Mouse (Mus musculus): ENCODE data around the gene Hypk. TPM values are rescaled to one million over a fixed set of nuclear protein-coding genes. Genes with fewer than 3 reads are reported as not detected.
"Not testable (repeated sequence)": the region's sequence is repeated elsewhere in the genome, so short reads cannot be mapped to it uniquely, and the experiment has no call there.

Hypk gene
- polyA plus RNA-seq, 1 experiment from 2014 or later: 123 TPM

DNA sequence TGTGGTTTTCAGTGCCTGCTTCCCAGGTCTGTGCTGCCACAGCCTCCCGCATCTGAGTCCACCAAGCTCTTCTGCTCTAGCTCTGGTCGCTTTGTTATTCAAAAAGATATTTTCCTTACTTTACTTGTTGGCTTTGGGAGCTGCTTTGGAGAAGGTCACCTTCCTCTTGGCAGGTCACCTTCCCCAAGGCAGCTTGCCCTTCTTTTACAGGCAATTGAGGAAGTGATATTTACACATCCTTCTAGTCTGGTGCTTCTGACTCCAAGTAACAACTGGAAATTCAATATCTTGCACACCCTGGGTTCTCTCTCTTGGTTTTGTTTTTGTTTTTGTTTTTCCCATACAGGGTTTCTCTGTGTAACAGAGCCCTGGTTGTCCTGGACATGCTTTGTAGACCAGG is 31.3 kb downstream of the Hypk start:
- H3K36me3 ChIP-seq (ENCODE audit: control insufficient read depth, insufficient read depth, low read length); H3K27me3 ChIP-seq (ENCODE audit: control insufficient read depth, insufficient read depth, low read length); H3K9me3 ChIP-seq (ENCODE audit: control insufficient read depth, low read length); H3K4me2 ChIP-seq (ENCODE audit: low read depth, low read length, severe bottlenecking); DNase-seq (ENCODE audit: low spot score); H3K4me3 ChIP-seq (ENCODE audit: low read depth, low read length); H3K27ac ChIP-seq (ENCODE audit: low read depth, low read length); ATAC-seq (replicated peaks; ENCODE audit: low FRiP score); H3K4me1 ChIP-seq (replicated peaks; ENCODE audit: control insufficient read depth, insufficient read depth, low read length); H3K9ac ChIP-seq (ENCODE audit: low read length): not testable (repeated sequence)
- WGBS: 90% methylated on average over 1 of the region's 2 CpGs

DNA sequence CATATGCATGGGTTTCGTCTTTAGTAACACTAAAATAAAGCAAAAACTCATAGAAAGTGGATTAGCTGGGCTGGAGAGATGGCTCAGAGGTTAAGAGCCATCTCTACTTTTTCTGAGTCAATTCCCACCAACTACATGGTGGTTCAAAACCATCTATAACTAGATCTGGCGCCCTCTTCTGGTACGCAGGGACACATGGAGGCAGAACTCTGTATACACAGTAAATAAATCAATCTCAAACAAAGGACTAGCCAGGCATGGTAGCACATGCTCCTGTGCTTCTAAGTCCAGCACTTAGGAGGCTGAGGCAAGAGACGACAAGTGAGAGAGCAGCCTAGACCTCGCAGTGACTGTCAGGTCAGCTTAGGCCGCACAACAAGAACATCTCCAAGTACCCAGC is 48.5 kb downstream of the Hypk start:
- DNase-seq (ENCODE audit: low spot score); H3K4me1 ChIP-seq (replicated peaks; ENCODE audit: control insufficient read depth, insufficient read depth, low read length); H3K9me3 ChIP-seq (ENCODE audit: control insufficient read depth, low read length); H3K36me3 ChIP-seq (ENCODE audit: control insufficient read depth, insufficient read depth, low read length); H3K4me3 ChIP-seq (ENCODE audit: low read depth, low read length); H3K9ac ChIP-seq (ENCODE audit: low read length); H3K27me3 ChIP-seq (ENCODE audit: control insufficient read depth, insufficient read depth, low read length); H3K4me2 ChIP-seq (ENCODE audit: low read depth, low read length, severe bottlenecking); H3K27ac ChIP-seq (ENCODE audit: low read depth, low read length); ATAC-seq (replicated peaks; ENCODE audit: low FRiP score): not testable (repeated sequence)
- 100% methylated on average over 1 of the region's 6 CpGs for WGBS

DNA sequence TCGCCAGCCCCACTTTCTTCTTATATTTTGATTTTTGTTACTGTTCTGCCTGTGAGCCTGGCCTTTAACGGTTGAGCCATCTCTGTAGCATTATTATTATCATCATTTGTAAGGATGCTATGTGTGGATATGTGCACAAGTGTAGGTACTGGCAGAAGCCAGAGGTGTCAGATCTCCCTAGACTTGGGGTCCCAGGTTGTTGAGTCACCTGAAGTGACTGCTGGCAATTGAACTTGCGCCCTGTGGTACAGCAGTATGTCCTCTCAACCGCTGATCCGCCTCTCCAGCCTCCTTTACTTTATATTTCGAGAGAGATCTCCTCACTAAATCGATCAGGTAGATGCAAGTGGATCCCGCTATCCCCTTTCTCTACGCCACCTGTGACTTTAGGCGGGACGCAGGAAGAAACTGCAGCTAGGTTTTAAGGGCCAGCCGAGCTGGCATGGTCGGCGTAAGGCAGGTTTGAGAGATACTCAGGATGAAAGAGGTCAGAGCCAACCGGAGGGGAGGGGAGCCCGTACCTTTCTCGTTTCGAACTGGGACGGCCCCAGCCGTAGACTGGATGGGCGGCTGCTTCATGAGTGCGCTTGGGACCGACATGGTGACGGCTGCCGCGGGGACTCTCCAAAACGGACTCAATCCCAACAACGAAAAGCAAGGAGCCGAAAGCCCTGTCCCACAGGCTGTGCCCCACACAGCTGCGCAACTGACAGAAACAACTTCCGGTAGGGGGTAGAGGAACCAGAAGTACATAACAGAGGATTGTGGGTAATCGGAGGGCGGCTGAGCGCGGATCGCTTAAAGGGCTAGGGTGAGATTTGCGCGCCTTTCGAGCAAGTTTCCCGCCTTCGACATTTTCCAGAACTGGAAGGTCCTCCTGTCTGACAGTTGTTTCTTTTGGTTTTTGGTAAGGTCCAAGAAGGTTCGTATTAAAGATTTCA is 53.1 kb downstream of the Hypk start, which contains the start of the genes Mfap1a and Wdr76:
Gene Mfap1a, minus strand, starts transcription at position 724 of the 941 bp plus-strand sequence.
Gene Wdr76, plus strand, starts transcription at position 782 of the 941 bp plus-strand sequence.
- not testable (repeated sequence) for H3K4me1 ChIP-seq (replicated peaks; ENCODE audit: control insufficient read depth, insufficient read depth, low read length); H3K36me3 ChIP-seq (ENCODE audit: control insufficient read depth, insufficient read depth, low read length); H3K27me3 ChIP-seq (ENCODE audit: control insufficient read depth, insufficient read depth, low read length); H3K27ac ChIP-seq (ENCODE audit: low read depth, low read length); H3K9me3 ChIP-seq (ENCODE audit: control insufficient read depth, low read length)
- H3K4me3 ChIP-seq (ENCODE audit: low read depth, low read length): peak within 1 kb of the TSS; percentile 46
- H3K4me2 ChIP-seq (ENCODE audit: low read depth, low read length, severe bottlenecking): peak within 1 kb of the TSS; percentile 54
- peak; percentile 90 for ATAC-seq (replicated peaks; ENCODE audit: low FRiP score)
- H3K9ac ChIP-seq (ENCODE audit: low read length): peak within 1 kb of the TSS; percentile 58
- 6% methylated on average over 35 of the region's 42 CpGs for WGBS
- DNase-seq (ENCODE audit: low spot score): peak; percentile 91

DNA sequence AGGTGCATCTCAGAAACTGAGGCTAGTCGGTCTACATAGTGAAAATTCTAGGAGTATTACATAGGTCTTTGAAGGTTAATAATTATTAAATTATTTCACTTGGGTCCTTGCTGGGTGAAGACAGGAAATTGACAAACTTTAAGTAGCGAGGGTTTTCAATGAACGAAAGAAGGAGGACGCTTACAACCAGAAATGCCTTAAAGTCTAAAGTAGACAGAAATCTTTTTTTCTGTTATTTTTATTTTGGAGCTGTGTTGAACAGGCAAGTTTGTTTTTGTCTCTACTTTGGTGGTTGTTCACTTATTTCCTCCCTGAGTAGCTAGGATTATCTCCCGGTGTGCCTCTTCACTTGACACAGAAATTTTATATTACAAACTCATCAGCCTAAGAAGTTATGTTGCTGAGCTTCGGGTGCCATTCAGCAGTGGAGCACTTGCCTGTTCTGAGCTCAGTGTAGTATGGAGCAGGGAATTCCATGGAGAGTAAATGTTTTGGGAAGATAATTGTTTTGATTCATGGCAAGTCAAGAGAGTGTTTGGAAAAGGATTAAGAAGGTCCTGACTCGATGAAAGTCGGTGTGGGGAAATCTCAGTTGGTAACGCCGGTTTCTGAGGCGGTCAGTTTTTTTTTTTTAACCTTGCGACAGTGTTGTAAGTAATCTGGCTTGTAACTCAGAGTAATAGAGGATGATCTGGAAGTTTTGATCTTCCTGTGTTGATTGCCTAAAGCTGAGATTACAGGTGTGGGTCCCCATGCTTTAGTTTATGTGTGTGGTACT is 54.3 kb downstream of the Hypk start:
- DNase-seq (ENCODE audit: low spot score) (no peak), ATAC-seq (replicated peaks; ENCODE audit: low FRiP score) (no peak)
- H3K27me3 ChIP-seq (ENCODE audit: control insufficient read depth, insufficient read depth, low read length): no peaks in the 10 kb centered on the region
- H3K4me3 ChIP-seq (ENCODE audit: low read depth, low read length): peak overlapping the region; percentile 46
- no peaks in the 10 kb centered on the region; the same call in 1 of the 2 replicates for H3K4me1 ChIP-seq (replicated peaks; ENCODE audit: control insufficient read depth, insufficient read depth, low read length)
- 21% methylated on average over 12 of the region's 12 CpGs for WGBS
- peak overlapping the region; percentile 54 for H3K4me2 ChIP-seq (ENCODE audit: low read depth, low read length, severe bottlenecking)
- no peak overlapping the region for H3K27ac ChIP-seq (ENCODE audit: low read depth, low read length)
- H3K36me3 ChIP-seq (ENCODE audit: control insufficient read depth, insufficient read depth, low read length): no peaks in the 10 kb centered on the region
- no peaks in the 10 kb centered on the region for H3K9me3 ChIP-seq (ENCODE audit: control insufficient read depth, low read length)
- H3K9ac ChIP-seq (ENCODE audit: low read length): peak overlapping the region; percentile 53

DNA sequence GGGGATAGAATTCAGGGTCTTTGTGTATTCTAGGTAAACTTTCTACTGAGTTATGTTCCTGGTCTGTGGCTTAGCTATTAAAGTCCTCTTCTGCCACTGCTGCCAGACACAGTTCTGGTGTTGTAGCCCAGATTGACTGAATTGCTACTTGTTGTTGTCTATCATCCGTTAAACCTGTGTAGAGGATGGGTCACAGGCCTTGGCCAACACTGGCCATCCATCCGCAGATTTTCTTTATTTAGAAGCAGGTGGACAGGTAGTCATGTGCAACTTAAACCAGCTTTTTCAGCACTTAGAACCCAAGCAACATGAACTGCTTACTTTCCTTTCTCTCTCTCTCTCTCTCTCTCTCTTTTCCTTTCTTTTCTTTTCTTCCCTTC is 54.9 kb downstream of the Hypk start:
- Histone ChIP-seq H3K4me2 (ENCODE audit: low read depth, low read length, severe bottlenecking) (peak overlapping the region; percentile 54), H3K9ac (ENCODE audit: low read length) (peak overlapping the region; percentile 53), H3K36me3 (ENCODE audit: control insufficient read depth, insufficient read depth, low read length) (no peaks in the 10 kb centered on the region; the same call in 1 of the 2 replicates), H3K27me3 (ENCODE audit: control insufficient read depth, insufficient read depth, low read length) (no peaks in the 10 kb centered on the region), H3K9me3 (ENCODE audit: control insufficient read depth, low read length) (no peaks in the 10 kb centered on the region), H3K27ac (ENCODE audit: low read depth, low read length) (no peak overlapping the region), H3K4me1 (replicated peaks; ENCODE audit: control insufficient read depth, insufficient read depth, low read length) (no peaks in the 10 kb centered on the region; the same call in 1 of the 2 replicates), H3K4me3 (ENCODE audit: low read depth, low read length) (peak overlapping the region; percentile 46)
- ATAC-seq (replicated peaks; ENCODE audit: low FRiP score) (no peak), DNase-seq (ENCODE audit: low spot score) (no peak)
- WGBS: 89% methylated on average over 2 of the region's 2 CpGs

Small RNA genes lying within 50 kb of the gene (microRNA-seq; reads per million reads assigned to microRNA genes)
- gene Gm22953 (ENCODE audit: insufficient number of aligned reads): not detected

Other genes starting within 250 kb of the Hypk start
- gene Trp53bp1, start 181.9 kb upstream of the Hypk start, polyA plus RNA-seq (2014; fragmentation: Nextera tagmentation; extraction: Ambion mirVana): 152 and 169 TPM in 2 replicates
- gene Map1a, start 163.7 kb upstream of the Hypk start, polyA plus RNA-seq (2014; fragmentation: Nextera tagmentation; extraction: Ambion mirVana): 16.2 and 18.1 TPM in 2 replicates
- 10.7 and 11.7 TPM in 2 replicates for gene Ppip5k1, start 97.9 kb upstream of the Hypk start, polyA plus RNA-seq (2014; fragmentation: Nextera tagmentation; extraction: Ambion mirVana)
- 3.0 and 3.6 TPM in 2 replicates for gene Ckmt1, start 95.6 kb upstream of the Hypk start, polyA plus RNA-seq (2014; fragmentation: Nextera tagmentation; extraction: Ambion mirVana)
- not detected in 2 replicates for gene Strc, start 66.1 kb upstream of the Hypk start, polyA plus RNA-seq (2014; fragmentation: Nextera tagmentation; extraction: Ambion mirVana)
- 407 and 435 TPM in 2 replicates for gene Pdia3, start 39.5 kb upstream of the Hypk start, polyA plus RNA-seq (2014; fragmentation: Nextera tagmentation; extraction: Ambion mirVana)
- 2.2 and 2.4 TPM in 2 replicates for gene Catsper2, start 39.5 kb upstream of the Hypk start, polyA plus RNA-seq (2014; fragmentation: Nextera tagmentation; extraction: Ambion mirVana)
- gene Ell3, start 9.0 kb upstream of the Hypk start, polyA plus RNA-seq (2014; fragmentation: Nextera tagmentation; extraction: Ambion mirVana): 2.7 and 3.2 TPM in 2 replicates
- 431 and 446 TPM in 2 replicates for gene Serf2, start 4.1 kb upstream of the Hypk start, polyA plus RNA-seq (2014; fragmentation: Nextera tagmentation; extraction: Ambion mirVana)
- gene Serinc4, start 3.5 kb downstream of the Hypk start, polyA plus RNA-seq (2014; fragmentation: Nextera tagmentation; extraction: Ambion mirVana): 0.49 and 1.1 TPM in 2 replicates
- 62.6 and 64.1 TPM in 2 replicates for gene Mfap1b, start 20.8 kb downstream of the Hypk start, polyA plus RNA-seq (2014; fragmentation: Nextera tagmentation; extraction: Ambion mirVana)
- gene Mfap1a, start 53.4 kb downstream of the Hypk start, polyA plus RNA-seq (2014; fragmentation: Nextera tagmentation; extraction: Ambion mirVana): 30.3 and 33.7 TPM in 2 replicates
- gene Wdr76, start 53.4 kb downstream of the Hypk start, polyA plus RNA-seq (2014; fragmentation: Nextera tagmentation; extraction: Ambion mirVana): 16.5 and 18.7 TPM in 2 replicates